Mouse (Mus musculus) megakaryocyte, embryonic 14.5 days (primary cell): Measurements from ENCODE around the gene Vwa8.

Source experiments
- FLI1 ChIP-seq: IDR thresholded peaks from 2 replicates; pipeline ENCODE4 v1.6.1; 2012; ENCODE audit warnings: low read length, inconsistent platforms, mixed read lengths
- GATA1 ChIP-seq: IDR thresholded peaks from 3 replicates; pipeline ENCODE4 v1.6.1; 2012; ENCODE audit warnings: mixed read lengths, low read length, inconsistent platforms, borderline replicate concordance

DNA sequence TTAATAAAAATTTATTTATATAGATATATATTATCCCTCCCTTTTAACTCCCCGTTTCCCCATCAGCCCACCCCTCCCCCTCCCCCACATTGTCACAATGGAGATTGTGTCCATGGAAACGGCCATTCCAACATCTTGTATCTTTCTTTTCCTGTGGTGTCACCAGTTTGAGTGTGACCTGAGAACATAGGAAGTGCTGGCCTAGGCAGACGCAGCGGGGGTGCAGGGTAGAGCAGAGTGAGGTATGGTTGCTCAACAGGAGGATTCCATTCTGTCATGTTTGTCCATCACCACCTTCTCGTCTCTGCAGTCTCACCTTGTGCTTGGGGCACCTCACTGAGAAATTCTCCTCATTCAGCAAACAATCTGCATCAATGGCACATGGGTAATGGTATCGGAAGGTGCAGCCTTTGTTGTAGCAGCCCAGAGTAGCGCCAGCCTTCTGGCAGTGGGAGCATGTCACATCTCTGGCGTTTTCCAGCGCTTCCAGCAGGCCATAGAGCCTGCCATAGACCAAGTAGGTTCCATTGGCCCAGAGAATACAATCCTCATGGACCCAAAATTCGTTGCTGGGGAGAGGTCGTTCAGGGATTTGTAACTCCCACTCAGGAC, 363.6 kb downstream of the Vwa8 start:
- TF ChIP-seq FLI1 (no peak), GATA1 (no peak)
